Mouse (Mus musculus): ENCODE data around the gene Plch2. TPM values are rescaled to one million over a fixed set of nuclear protein-coding genes. Genes with fewer than 3 reads are reported as not detected.

Gene Plch2
- polyA plus RNA-seq, 1 experiment from 2014 or later: 18.7 TPM

DNA sequence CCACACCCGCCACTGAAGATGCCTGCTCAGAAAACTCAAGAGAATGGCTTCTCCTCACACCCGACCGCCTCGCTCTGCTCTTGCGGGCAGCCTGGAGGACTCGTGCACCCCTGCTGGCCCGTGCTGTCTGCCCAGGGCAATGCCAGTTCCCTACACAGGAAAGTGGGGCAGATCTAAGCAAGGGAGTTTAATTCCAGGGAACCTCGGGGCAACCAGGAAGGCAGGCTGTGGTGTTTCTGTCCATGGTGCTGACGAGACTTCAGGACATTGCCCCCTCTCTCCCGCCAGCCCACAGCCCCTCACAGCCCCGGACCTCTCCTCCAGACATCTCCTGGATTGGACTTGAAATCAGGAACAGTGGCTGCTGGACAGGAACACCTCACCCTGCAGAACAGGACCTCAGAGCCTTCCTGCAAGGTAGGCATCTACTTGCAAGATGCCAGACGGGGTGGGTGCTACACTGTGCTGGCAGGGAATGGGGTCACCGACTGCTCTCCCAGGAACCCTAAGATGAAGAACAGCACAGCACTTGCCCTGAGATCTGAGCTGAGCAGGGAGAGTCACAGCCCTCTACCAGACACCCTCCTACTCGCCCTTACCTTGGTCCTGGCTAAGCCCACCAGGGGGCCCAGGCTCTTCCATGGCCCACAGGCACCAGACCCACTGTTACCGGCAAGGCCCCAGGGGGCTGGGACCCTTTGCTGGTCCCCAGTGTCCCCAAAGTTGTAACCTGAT lies 37.8 kb downstream of the Plch2 start:
- ATAC-seq (ENCODE audit: low FRiP score): peak; percentile 8; the same call in 1 of the 2 replicates
- Histone ChIP-seq H3K9ac (replicated peaks) (peak overlapping the region; percentile 31; the same call in 1 of the 2 replicates), H3K27ac (replicated peaks) (no peak overlapping the region), H3K4me1 (peaks cover 71% of the 10 kb centered on the region), H3K27me3 (replicated peaks) (0 out of 2 replicates have a peak, but pooled peaks cover 4% of the 10 kb centered on the region), H3K9me3 (replicated peaks) (no peaks in the 10 kb centered on the region), H3K4me3 (replicated peaks) (no peak overlapping the region), H3K36me3 (no peaks in the 10 kb centered on the region), H3K4me2 (peak overlapping the region; percentile 23)
- WGBS: 8% methylated on average over 15 of the region's 15 CpGs

DNA sequence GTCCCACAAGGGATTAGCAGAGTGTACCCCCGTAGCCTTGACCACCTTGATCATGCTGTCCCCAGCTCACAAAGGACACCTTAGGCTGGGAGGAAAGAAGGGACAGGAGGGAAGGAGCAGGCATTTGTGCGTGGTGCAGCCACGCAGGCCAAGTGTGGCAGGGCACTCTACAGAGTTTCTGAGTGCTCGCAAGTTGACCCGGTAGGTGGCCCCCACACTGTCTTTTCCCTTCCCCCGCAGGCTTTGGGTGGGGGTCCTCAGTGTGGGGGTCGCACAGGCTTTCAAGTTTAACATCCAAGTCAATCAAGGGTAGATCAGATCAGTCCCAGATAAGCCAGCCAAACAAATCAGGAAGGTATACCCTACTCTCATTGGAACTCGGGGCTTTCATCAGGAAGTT lies 38.5 kb downstream of the Plch2 start:
- no peak overlapping the region for H3K4me3 ChIP-seq (replicated peaks)
- no peaks in the 10 kb centered on the region for H3K36me3 ChIP-seq
- H3K4me2 ChIP-seq: no peak overlapping the region
- WGBS: 73% methylated on average over 8 of the region's 8 CpGs
- H3K4me1 ChIP-seq: peaks cover 69% of the 10 kb centered on the region
- H3K9ac ChIP-seq (replicated peaks): no peak overlapping the region
- H3K27me3 ChIP-seq (replicated peaks): 0 out of 2 replicates have a peak, but pooled peaks cover 4% of the 10 kb centered on the region
- H3K9me3 ChIP-seq (replicated peaks): no peaks in the 10 kb centered on the region
- H3K27ac ChIP-seq (replicated peaks): no peak overlapping the region
- no peak for ATAC-seq (ENCODE audit: low FRiP score)

DNA sequence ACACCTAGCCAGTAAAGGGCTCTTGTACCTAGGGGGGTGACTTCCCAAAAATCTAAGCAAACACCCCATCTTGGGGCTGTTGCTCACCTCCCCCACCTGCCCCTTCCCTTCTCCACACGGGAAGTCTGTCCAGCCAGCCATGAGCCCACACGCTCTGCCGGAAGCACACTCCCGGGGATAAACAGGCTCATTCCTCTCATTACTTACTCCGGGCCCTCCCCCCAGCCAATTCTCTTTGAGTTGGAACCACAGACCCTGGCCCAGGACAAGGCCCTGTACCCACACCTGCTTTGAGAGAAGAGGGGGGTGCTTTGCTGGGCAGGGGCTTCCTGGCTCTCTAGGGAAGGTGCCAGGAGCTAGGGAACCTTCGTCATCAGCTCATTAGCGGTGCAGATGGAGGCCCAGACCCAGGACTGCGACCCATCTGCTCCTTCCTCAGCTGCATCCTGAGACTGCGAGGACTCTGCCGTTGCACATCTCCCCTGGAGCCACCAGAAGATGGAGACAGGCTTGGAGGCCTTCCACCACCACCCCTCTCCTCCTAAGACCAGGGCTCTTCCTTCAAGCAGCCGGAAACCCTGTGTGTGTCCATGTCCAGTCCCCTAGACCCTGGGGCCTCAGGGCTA lies 39.2 kb downstream of the Plch2 start:
- H3K9me3 ChIP-seq (replicated peaks): no peaks in the 10 kb centered on the region
- no peak for ATAC-seq (ENCODE audit: low FRiP score)
- no peaks in the 10 kb centered on the region for H3K36me3 ChIP-seq
- H3K4me1 ChIP-seq: peaks cover 64% of the 10 kb centered on the region
- no peak overlapping the region for H3K27ac ChIP-seq (replicated peaks)
- H3K4me2 ChIP-seq: no peak overlapping the region
- no peak overlapping the region for H3K4me3 ChIP-seq (replicated peaks)
- no peak overlapping the region for H3K9ac ChIP-seq (replicated peaks)
- H3K27me3 ChIP-seq (replicated peaks): 0 out of 2 replicates have a peak, but pooled peaks cover 4% of the 10 kb centered on the region
- 47% methylated on average over 11 of the region's 11 CpGs for WGBS

DNA sequence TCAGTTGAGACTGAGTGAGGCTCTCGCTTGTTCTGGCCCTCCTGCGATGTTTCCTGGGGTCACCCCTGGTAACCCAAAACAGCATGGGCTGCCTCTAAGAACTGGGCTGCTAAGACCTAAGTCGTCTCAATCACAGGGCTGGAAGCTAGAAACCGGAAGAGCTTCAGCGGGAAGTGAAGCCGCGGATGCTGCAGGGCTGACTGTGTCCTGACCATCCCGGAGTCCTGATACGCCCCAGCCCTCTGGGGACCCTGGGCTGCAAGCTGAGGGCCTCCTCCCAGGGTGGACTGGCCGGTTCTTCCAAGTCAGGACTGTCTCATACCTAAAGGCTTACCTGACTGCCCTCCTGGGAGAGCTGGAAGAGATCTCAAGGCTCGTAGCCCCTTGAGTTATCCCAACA lies 39.8 kb downstream of the Plch2 start:
- ATAC-seq (ENCODE audit: low FRiP score): no peak
- Histone ChIP-seq H3K9ac (replicated peaks) (no peak overlapping the region), H3K9me3 (replicated peaks) (no peaks in the 10 kb centered on the region), H3K36me3 (no peaks in the 10 kb centered on the region), H3K27ac (replicated peaks) (no peak overlapping the region), H3K4me3 (replicated peaks) (no peak overlapping the region), H3K27me3 (replicated peaks) (0 out of 2 replicates have a peak, but pooled peaks cover 4% of the 10 kb centered on the region), H3K4me2 (no peak overlapping the region), H3K4me1 (peaks cover 58% of the 10 kb centered on the region)
- 70% methylated on average over 11 of the region's 11 CpGs for WGBS

DNA sequence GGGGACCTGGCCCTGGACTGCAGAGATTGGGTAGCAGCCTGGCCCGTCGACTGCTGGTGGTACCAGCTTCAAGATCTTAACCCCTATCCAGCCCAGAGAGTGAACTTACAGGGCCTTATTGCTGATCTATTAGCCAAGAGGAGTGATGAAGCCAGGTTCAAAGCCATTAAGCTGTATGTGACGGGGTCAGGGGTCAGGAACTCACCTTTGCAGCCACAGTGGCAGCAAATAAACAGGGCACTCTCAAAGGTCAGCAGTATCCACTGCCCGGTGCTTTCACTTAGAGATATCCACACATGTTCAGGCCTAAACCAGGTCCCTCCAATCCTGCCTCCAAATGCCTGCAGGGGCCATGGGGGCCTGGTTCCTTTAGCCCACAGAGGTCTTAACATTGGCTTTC lies 41.0 kb downstream of the Plch2 start:
- H3K9ac ChIP-seq (replicated peaks): no peak overlapping the region
- 0 out of 2 replicates have a peak, but pooled peaks cover 4% of the 10 kb centered on the region for H3K27me3 ChIP-seq (replicated peaks)
- WGBS: 84% methylated on average over 4 of the region's 4 CpGs
- H3K27ac ChIP-seq (replicated peaks): no peak overlapping the region
- no peaks in the 10 kb centered on the region for H3K9me3 ChIP-seq (replicated peaks)
- no peaks in the 10 kb centered on the region for H3K36me3 ChIP-seq
- no peak for ATAC-seq (ENCODE audit: low FRiP score)
- no peak overlapping the region for H3K4me2 ChIP-seq
- H3K4me1 ChIP-seq: peaks cover 45% of the 10 kb centered on the region
- H3K4me3 ChIP-seq (replicated peaks): no peak overlapping the region

DNA sequence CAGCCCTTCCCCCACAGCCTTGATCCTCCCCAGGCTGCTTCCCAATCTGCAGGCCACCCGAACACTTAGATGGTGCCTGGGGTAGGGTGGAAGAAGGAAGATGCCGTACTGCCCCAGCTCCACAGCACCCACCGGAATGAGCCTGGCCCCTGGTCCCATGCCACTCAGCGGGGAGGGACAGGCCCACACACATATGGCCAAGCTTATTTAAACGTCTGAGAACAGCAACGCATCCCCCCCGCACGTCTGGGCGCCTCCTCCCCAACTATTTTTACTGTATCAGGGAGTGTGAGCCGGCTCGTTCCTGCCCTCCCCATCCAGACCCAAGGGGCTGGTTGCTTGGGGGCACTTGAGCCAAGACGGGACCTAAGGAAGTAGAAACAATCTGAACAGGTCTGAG lies 41.8 kb downstream of the Plch2 start:
- Histone ChIP-seq H3K4me1 (peaks cover 38% of the 10 kb centered on the region), H3K4me3 (replicated peaks) (no peak overlapping the region), H3K9me3 (replicated peaks) (no peaks in the 10 kb centered on the region), H3K27me3 (replicated peaks) (0 out of 2 replicates have a peak, but pooled peaks cover 4% of the 10 kb centered on the region), H3K9ac (replicated peaks) (no peak overlapping the region), H3K4me2 (no peak overlapping the region), H3K27ac (replicated peaks) (no peak overlapping the region), H3K36me3 (no peaks in the 10 kb centered on the region)
- no peak for ATAC-seq (ENCODE audit: low FRiP score)
- WGBS: 77% methylated on average over 12 of the region's 12 CpGs

DNA sequence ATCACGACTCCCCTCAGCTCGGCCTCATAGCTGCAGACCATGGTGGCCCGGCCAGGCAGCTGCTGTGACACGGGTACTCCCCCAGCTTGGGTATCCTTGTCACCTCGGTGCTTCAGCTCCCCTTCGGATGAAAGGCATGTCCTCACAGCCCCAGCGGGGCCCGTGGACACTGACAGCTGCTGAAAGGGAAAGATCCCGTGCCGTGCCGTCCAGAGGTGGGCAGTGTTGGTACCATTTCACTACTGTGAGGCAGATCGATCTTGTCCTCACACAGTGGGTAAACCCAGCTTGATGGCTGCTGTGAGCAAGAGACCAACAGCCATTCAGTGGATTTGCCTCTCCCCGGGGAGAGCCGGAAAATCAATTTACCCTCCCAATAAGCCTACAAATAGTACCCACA lies 42.3 kb downstream of the Plch2 start:
- 0 out of 2 replicates have a peak, but pooled peaks cover 4% of the 10 kb centered on the region for H3K27me3 ChIP-seq (replicated peaks)
- no peak overlapping the region for H3K4me2 ChIP-seq
- WGBS: 63% methylated on average over 14 of the region's 14 CpGs
- H3K4me3 ChIP-seq (replicated peaks): no peak overlapping the region
- H3K36me3 ChIP-seq: no peaks in the 10 kb centered on the region
- H3K4me1 ChIP-seq: peaks cover 32% of the 10 kb centered on the region
- no peak overlapping the region for H3K27ac ChIP-seq (replicated peaks)
- H3K9me3 ChIP-seq (replicated peaks): no peaks in the 10 kb centered on the region
- H3K9ac ChIP-seq (replicated peaks): no peak overlapping the region
- ATAC-seq (ENCODE audit: low FRiP score): no peak

DNA sequence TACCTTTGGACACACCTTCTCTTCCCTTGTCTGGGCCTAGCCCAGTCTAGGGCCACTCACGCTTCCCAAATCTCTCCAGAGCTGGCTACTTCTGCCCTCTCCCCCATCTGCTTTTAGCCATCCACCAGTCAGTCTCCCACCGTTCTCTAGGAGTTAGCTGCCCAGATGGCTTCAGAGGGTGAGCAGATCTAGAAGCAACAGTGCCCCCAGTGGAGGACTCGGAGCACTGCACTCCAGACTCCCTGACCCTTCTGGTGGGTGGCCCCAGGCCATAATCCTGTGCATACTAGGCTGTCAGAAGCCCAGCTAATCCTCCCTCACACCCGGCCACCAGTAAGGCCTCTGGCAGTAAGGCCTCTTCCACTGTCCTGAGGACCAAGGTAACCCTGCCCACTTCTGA lies 43.8 kb downstream of the Plch2 start:
- Histone ChIP-seq H3K27me3 (replicated peaks) (0 out of 2 replicates have a peak, but pooled peaks cover 1% of the 10 kb centered on the region), H3K4me1 (peaks cover 23% of the 10 kb centered on the region), H3K9me3 (replicated peaks) (no peaks in the 10 kb centered on the region), H3K9ac (replicated peaks) (no peak overlapping the region), H3K27ac (replicated peaks) (no peak overlapping the region), H3K4me2 (no peak overlapping the region), H3K4me3 (replicated peaks) (no peak overlapping the region), H3K36me3 (no peaks in the 10 kb centered on the region)
- 6% methylated on average over 4 of the region's 4 CpGs for WGBS
- no peak for ATAC-seq (ENCODE audit: low FRiP score)

DNA sequence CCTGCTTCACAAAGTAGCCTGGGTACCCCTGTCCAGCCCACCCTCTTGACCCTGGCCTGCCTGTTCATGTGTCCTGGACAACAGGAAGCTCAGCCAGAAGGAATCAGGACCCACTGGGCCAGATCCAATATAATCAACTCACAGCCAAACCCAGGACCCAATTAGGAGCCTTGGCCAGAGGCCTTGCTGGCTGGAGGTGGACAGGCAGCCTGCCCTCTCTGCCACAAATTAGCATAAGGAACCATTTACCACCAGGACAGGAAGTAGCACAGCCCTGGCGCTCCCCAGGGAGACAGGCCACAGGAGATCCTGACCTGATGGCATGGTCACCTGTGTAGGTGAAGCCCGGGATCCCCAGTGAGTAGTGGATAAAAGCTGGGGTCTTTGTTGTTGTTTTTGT lies 44.5 kb downstream of the Plch2 start:
- WGBS: 74% methylated on average over 2 of the region's 2 CpGs
- Histone ChIP-seq H3K9me3 (replicated peaks) (no peaks in the 10 kb centered on the region), H3K27me3 (replicated peaks) (0 out of 2 replicates have a peak, but pooled peaks cover 2% of the 10 kb centered on the region), H3K4me2 (no peak overlapping the region), H3K36me3 (no peaks in the 10 kb centered on the region), H3K4me3 (replicated peaks) (no peak overlapping the region), H3K9ac (replicated peaks) (no peak overlapping the region), H3K27ac (replicated peaks) (no peak overlapping the region), H3K4me1 (peaks cover 20% of the 10 kb centered on the region)
- no peak for ATAC-seq (ENCODE audit: low FRiP score)

DNA sequence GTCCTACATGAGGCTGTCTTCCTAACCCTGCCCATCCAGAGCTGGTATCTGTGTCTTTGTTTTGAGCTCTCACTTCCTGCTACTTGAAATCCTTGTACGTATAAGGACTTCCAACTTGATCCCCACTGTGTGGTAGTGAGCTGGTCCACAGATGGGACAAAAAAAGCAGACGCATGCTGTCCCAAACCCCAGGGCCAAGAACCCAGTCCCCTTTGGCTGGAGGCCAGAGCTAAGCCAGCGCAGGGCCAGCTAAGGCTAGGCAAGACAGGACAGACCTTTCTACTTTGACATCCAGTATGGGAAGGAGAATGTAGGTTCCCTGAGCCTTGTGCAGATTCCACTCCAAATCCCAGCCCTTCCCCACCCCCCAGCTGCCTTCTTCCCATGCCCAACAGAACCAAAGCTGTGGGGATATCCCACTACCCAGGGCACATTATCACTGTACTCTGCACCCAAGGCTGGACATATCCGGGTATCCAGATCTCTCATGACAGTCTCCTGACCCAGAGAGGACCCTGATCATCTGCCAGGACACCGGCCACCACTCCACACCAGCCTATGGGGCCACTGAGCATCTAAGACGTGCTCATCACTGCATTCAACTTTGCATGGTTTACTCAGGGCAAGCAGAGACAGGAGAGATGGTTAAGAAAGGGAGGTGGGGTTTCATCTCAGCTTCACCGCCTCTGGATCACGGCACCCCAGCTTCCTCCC lies 45.1 kb downstream of the Plch2 start:
- no peak overlapping the region for H3K27ac ChIP-seq (replicated peaks)
- H3K9ac ChIP-seq (replicated peaks): no peak overlapping the region
- no peaks in the 10 kb centered on the region for H3K9me3 ChIP-seq (replicated peaks)
- no peak overlapping the region for H3K4me3 ChIP-seq (replicated peaks)
- H3K27me3 ChIP-seq (replicated peaks): 0 out of 2 replicates have a peak, but pooled peaks cover 2% of the 10 kb centered on the region
- no peaks in the 10 kb centered on the region for H3K36me3 ChIP-seq
- H3K4me2 ChIP-seq: no peak overlapping the region
- H3K4me1 ChIP-seq: peaks cover 15% of the 10 kb centered on the region; the same call in 1 of the 2 replicates
- WGBS: 79% methylated on average over 8 of the region's 8 CpGs
- no peak for ATAC-seq (ENCODE audit: low FRiP score)

DNA sequence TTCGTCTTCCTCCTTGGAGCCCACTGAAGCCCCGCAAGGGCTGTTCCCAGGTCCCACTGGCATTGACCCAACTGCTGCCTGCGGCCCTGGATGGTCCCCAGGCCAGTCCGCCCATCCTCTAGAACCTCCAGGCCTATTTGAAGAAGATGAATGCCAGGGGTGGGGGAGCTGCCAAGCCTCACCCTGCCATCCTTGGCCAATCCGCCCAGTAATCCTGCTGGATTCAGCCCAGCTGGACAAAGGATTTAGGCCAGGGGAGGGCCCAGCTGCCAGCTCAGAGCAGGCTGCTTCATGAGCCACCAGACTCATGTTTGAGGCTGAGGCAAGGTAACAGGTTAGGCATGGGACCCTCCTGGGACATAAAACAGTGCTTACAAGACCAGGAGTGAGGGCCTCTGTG lies 45.7 kb downstream of the Plch2 start:
- Histone ChIP-seq H3K9ac (replicated peaks) (no peak overlapping the region), H3K9me3 (replicated peaks) (no peaks in the 10 kb centered on the region), H3K4me1 (peaks cover 10% of the 10 kb centered on the region; the same call in 1 of the 2 replicates), H3K27ac (replicated peaks) (no peak overlapping the region), H3K27me3 (replicated peaks) (0 out of 2 replicates have a peak, but pooled peaks cover 2% of the 10 kb centered on the region), H3K36me3 (no peaks in the 10 kb centered on the region), H3K4me3 (replicated peaks) (no peak overlapping the region), H3K4me2 (no peak overlapping the region)
- 70% methylated on average over 5 of the region's 5 CpGs for WGBS
- no peak for ATAC-seq (ENCODE audit: low FRiP score)
